Mouse (Mus musculus) lung, embryonic 16.5 days (tissue): ENCODE measurements around the gene Abcc3. TPM values are rescaled to one million over a fixed set of nuclear protein-coding genes. Genes with fewer than 3 reads are reported as not detected.

Source experiments
- ATAC-seq: fragments of 200-750 bp; cut with Nextera tagmentation; 2 replicates; pipeline ENCODE4 v1.8.0; 2017; ENCODE audit warnings: low read depth, mild to moderate bottlenecking, moderate library complexity
- H3K27ac ChIP-seq: fragments of 300-500 bp; sonication (generic); 2 replicates; pipeline ENCODE4 v1.5.1; 2014; ENCODE audit warnings: mild to moderate bottlenecking, control low read depth, low read length
- H3K27me3 ChIP-seq: fragments of 300-500 bp; sonication (generic); 2 replicates; pipeline ENCODE4 v1.6.1; 2014; ENCODE audit warnings: low read depth, low read length, mixed read lengths; ENCODE audit not compliant: control insufficient read depth, insufficient read depth
- H3K36me3 ChIP-seq: fragments of 300-500 bp; sonication (generic); 2 replicates; pipeline ENCODE4 v1.6.1; 2014; ENCODE audit warnings: low read length; ENCODE audit not compliant: control insufficient read depth, insufficient read depth
- H3K4me1 ChIP-seq: fragments of 300-500 bp; sonication (generic); replicated peaks from 2 replicates; pipeline ENCODE4 v1.6.1; 2014; ENCODE audit warnings: low read length, mixed read lengths; ENCODE audit not compliant: control insufficient read depth, insufficient read depth
- H3K4me2 ChIP-seq: fragments of 300-500 bp; sonication (generic); 2 replicates; pipeline ENCODE4 v1.6.1; 2014; ENCODE audit warnings: low read depth, low read length, control low read depth
- H3K4me3 ChIP-seq: fragments of 300-500 bp; sonication (generic); 2 replicates; pipeline ENCODE4 v1.5.1; 2014; ENCODE audit warnings: mild to moderate bottlenecking, low read length, control low read depth
- H3K9ac ChIP-seq: fragments of 300-500 bp; sonication (generic); 2 replicates; pipeline ENCODE4 v1.6.1; 2014; ENCODE audit warnings: low read length, control low read depth
- H3K9me3 ChIP-seq: fragments of 300-500 bp; sonication (generic); 2 replicates; pipeline ENCODE4 v1.6.1; 2016; ENCODE audit warnings: low read length; ENCODE audit not compliant: control insufficient read depth
- WGBS: fragments of 180-500 bp; shearing (Covaris S2); extraction: QIAGEN DNeasy Blood & Tissue Kit; methylation state at CpG from one replicate; pipeline ENCODE4 v1.1.7; 2014; 5-methylcytosine and 5-hydroxymethylcytosine counted together
- polyA plus RNA-seq: library from polyadenylated mRNA; unstranded; fragments of >200 nt; fragmentation: Nextera tagmentation; extraction: Ambion mirVana; gene quantifications from 2 replicates; pipeline ENCODE4 v1.2.1, GENCODE M21; 2015

Gene Abcc3
- polyA plus RNA-seq, 1 experiment from 2014 or later, result 4.0 TPM

- no peak overlapping the region for H3K4me2 ChIP-seq
- no peak overlapping the region for H3K27ac ChIP-seq
- H3K4me3 ChIP-seq, result no peak overlapping the region
- 4% methylated on average over 5 of the region's 5 CpGs for WGBS
- no peaks in the 10 kb centered on the region for H3K36me3 ChIP-seq
- no peaks in the 10 kb centered on the region for H3K9me3 ChIP-seq
- H3K27me3 ChIP-seq, result no peaks in the 10 kb centered on the region; the same call in 1 of the 2 replicates
- H3K9ac ChIP-seq, result no peak overlapping the region
- H3K4me1 ChIP-seq, result no peaks in the 10 kb centered on the region
- peak; percentile 38; the same call in 1 of the 2 replicates for ATAC-seq
These were observed 22.0 kb downstream of the Abcc3 start for GRCm38 (mm10) chr11:94370809-94371208.

- no peak for ATAC-seq
- no peak overlapping the region for H3K4me3 ChIP-seq
- no peaks in the 10 kb centered on the region for H3K9me3 ChIP-seq
- 72% methylated on average over 6 of the region's 6 CpGs for WGBS
- no peak overlapping the region for H3K4me2 ChIP-seq
- H3K36me3 ChIP-seq, result no peaks in the 10 kb centered on the region
- no peak overlapping the region for H3K9ac ChIP-seq
- H3K27me3 ChIP-seq, result no peaks in the 10 kb centered on the region; the same call in 1 of the 2 replicates
- H3K4me1 ChIP-seq, result 0 out of 2 replicates have a peak, but pooled peaks cover 2% of the 10 kb centered on the region
- H3K27ac ChIP-seq, result no peak overlapping the region
These were observed 22.8 kb downstream of the Abcc3 start for GRCm38 (mm10) chr11:94369981-94370380.

- no peak overlapping the region for H3K27ac ChIP-seq
- 39% methylated on average over 3 of the region's 3 CpGs for WGBS
These were observed 27.5 kb downstream of the Abcc3 start for GRCm38 (mm10) chr11:94365340-94365739.

GRCm38 (mm10) chr11:94363690-94364089 is 29.1 kb downstream of the Abcc3 start:
- WGBS, result 64% methylated on average over 7 of the region's 7 CpGs

More at GRCm38 (mm10) chr11:94365340-94365739, 27.5 kb downstream of the Abcc3 start:
- peaks cover 8% of the 10 kb centered on the region; the same call in 1 of the 2 replicates for H3K4me1 ChIP-seq
- no peaks in the 10 kb centered on the region for H3K27me3 ChIP-seq
- H3K4me2 ChIP-seq, result no peak overlapping the region
- H3K9ac ChIP-seq, result no peak overlapping the region
- H3K4me3 ChIP-seq, result no peak overlapping the region
- H3K9me3 ChIP-seq, result no peaks in the 10 kb centered on the region
- no peaks in the 10 kb centered on the region for H3K36me3 ChIP-seq
- peak; percentile 62 for ATAC-seq

GRCm38 (mm10) chr11:94362101-94362500 is 30.7 kb downstream of the Abcc3 start:
- Histone ChIP-seq H3K9ac (no peak overlapping the region), H3K4me2 (no peak overlapping the region)
- 88% methylated on average over 5 of the region's 5 CpGs for WGBS

More at GRCm38 (mm10) chr11:94363690-94364089, 29.1 kb downstream of the Abcc3 start:
- Histone ChIP-seq H3K9ac (no peak overlapping the region), H3K4me3 (no peak overlapping the region), H3K4me1 (peaks cover 8% of the 10 kb centered on the region; the same call in 1 of the 2 replicates), H3K27me3 (no peaks in the 10 kb centered on the region), H3K27ac (no peak overlapping the region), H3K9me3 (no peaks in the 10 kb centered on the region), H3K4me2 (no peak overlapping the region), H3K36me3 (no peaks in the 10 kb centered on the region)
- peak; percentile 34; the same call in 1 of the 2 replicates for ATAC-seq

GRCm38 (mm10) chr11:94361166-94361870 is 31.5 kb downstream of the Abcc3 start:
- H3K4me3 ChIP-seq, result no peak overlapping the region
- no peaks in the 10 kb centered on the region for H3K36me3 ChIP-seq
- no peak for ATAC-seq
- no peak overlapping the region for H3K4me2 ChIP-seq
- H3K27ac ChIP-seq, result no peak overlapping the region
- no peaks in the 10 kb centered on the region for H3K27me3 ChIP-seq
- 88% methylated on average over 14 of the region's 14 CpGs for WGBS
- no peak overlapping the region for H3K9ac ChIP-seq
- H3K9me3 ChIP-seq, result no peaks in the 10 kb centered on the region
- H3K4me1 ChIP-seq, result peaks cover 8% of the 10 kb centered on the region; the same call in 1 of the 2 replicates

More at GRCm38 (mm10) chr11:94362101-94362500, 30.7 kb downstream of the Abcc3 start:
- Histone ChIP-seq H3K4me1 (peaks cover 8% of the 10 kb centered on the region; the same call in 1 of the 2 replicates), H3K4me3 (no peak overlapping the region), H3K27ac (no peak overlapping the region), H3K36me3 (no peaks in the 10 kb centered on the region), H3K9me3 (no peaks in the 10 kb centered on the region), H3K27me3 (no peaks in the 10 kb centered on the region)
- ATAC-seq, result no peak

GRCm38 (mm10) chr11:94359168-94359567 is 33.6 kb downstream of the Abcc3 start:
- ATAC-seq, result no peak
- H3K4me1 ChIP-seq, result peaks cover 6% of the 10 kb centered on the region; the same call in 1 of the 2 replicates
- no peaks in the 10 kb centered on the region for H3K9me3 ChIP-seq
- H3K36me3 ChIP-seq, result no peaks in the 10 kb centered on the region
- no peak overlapping the region for H3K9ac ChIP-seq
- no peak overlapping the region for H3K4me2 ChIP-seq
- whole genome bisulfite sequencing, result 91% methylated on average over 12 of the region's 12 CpGs
- H3K27ac ChIP-seq, result no peak overlapping the region
- H3K27me3 ChIP-seq, result no peaks in the 10 kb centered on the region; the same call in 1 of the 2 replicates
- no peak overlapping the region for H3K4me3 ChIP-seq

- Histone ChIP-seq H3K9ac (no peak overlapping the region), H3K27me3 (no peaks in the 10 kb centered on the region; the same call in 1 of the 2 replicates), H3K4me3 (no peak overlapping the region), H3K4me2 (no peak overlapping the region), H3K36me3 (no peaks in the 10 kb centered on the region), H3K9me3 (no peaks in the 10 kb centered on the region), H3K27ac (no peak overlapping the region), H3K4me1 (no peaks in the 10 kb centered on the region)
- WGBS, result 68% methylated on average over 9 of the region's 9 CpGs
- no peak for ATAC-seq
These were observed 37.1 kb downstream of the Abcc3 start for GRCm38 (mm10) chr11:94355521-94356217.

GRCm38 (mm10) chr11:94351094-94351493 is 41.7 kb downstream of the Abcc3 start:
- no peak for ATAC-seq
- no peak overlapping the region for H3K27ac ChIP-seq
- H3K36me3 ChIP-seq, result no peaks in the 10 kb centered on the region
- H3K27me3 ChIP-seq, result no peaks in the 10 kb centered on the region; the same call in 1 of the 2 replicates
- H3K4me3 ChIP-seq, result no peak overlapping the region
- H3K4me2 ChIP-seq, result no peak overlapping the region
- no peaks in the 10 kb centered on the region for H3K9me3 ChIP-seq
- WGBS, result 22% methylated on average over 3 of the region's 3 CpGs
- H3K4me1 ChIP-seq, result 0 out of 2 replicates have a peak, but pooled peaks cover 3% of the 10 kb centered on the region
- no peak overlapping the region for H3K9ac ChIP-seq
